Mouse (Mus musculus) cerebral cortex, adult 2 months (tissue): ENCODE measurements around the gene Kat8.

Experiments
- WGBS: fragments of 180-500 bp; shearing (Covaris S2); methylation state at CpG from one replicate; pipeline ENCODE4 v1.1.7; 2018; 5-methylcytosine and 5-hydroxymethylcytosine counted together

Kat8 gene

DNA sequence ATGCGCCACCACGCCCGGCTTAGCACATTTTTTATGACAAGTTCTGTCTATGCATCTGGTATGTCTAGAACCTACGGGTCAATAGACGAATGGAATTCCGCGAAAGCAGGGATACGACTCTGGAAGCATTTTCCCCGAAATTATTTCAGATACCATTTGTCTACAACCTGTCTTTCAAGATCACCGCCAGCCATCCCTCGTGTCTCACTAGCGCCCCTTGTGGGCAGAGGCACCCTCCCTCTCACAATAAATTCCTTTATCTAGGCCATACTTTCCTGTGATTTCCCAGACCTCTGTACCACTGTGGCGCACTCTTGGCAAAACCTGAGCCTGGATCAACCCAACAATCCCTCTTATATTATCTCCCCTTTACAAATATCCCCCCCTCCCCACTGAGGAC lies 15.9 kb upstream of the Kat8 start:
- WGBS = 54% methylated on average over 13 of the region's 13 CpGs

DNA sequence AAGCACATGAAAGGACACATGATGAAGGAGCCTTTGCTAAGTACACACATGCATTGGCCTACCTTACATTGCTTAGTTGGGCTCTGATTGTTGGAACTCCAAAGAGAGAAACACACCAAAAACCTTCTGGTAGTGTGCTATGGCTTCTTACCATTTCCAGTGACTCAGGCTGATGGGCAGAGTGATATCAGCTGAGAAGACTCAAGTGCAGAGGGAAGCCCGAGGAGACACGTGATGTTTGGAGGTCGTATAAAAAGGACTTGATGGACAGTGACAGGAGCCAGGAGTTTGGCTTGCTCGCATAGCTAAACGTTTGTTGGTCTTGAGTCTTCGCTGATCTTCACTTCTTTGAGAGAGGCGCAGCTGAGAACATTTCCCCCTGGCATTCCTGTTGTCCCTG lies 14.8 kb upstream of the Kat8 start:
- WGBS = 95% methylated on average over 7 of the region's 7 CpGs

DNA sequence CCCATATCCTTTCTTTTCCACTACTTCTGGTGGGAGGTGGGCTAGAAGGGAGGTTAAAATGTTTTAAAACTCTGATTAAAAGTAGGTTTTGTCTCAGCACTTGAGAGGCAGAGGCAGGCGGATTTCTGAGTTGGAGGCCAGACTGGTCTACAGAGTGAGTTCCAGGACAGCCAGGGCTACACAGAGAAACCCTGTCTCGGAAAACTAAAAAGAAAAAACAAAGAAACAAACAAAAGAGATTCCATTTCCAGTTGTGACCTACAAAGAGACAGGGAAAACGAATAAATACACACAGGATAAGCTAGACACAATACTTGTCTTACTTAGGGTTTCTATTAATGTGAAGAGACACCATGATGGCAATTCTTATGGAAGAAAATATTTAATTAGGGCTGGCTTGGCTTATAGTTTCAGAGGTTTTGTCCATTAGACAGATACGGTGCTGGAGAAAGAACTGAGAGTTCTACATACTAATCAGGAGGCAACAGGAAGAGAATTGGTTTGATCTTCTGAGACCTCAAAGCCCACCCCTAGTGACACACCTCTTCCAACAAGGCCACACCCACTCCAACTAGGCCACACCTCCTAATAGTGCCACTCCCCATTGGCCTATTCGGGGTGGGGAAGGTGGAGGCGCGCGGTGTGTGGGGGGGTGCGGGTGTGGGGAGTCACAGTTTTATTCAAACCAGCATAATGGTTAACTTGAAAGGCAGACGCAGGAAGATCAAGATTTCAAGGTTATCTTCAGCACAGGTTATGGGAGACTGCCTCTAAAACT lies 13.9 kb upstream of the Kat8 start:
- WGBS = 39% methylated on average over 10 of the region's 10 CpGs

DNA sequence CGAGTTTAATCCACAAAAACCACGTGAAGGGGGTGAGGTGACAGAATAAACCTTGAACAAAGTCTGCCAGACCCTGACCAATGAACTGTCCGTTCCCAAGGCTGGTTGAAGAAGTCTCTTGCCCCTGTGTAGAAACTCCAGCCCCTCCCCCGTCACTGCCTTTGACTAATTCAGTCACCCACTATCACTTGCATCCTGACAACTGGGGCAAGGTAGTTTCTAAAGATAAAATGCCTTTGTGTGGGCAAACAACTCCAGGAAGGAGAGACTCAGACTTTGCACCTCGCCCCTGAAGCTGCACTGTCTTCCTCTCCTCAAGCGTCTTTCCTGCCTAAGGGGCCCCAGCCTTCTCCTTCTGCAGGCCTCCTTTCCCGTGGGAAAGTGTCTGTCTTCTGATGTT lies 12.3 kb upstream of the Kat8 start:
- 43% methylated on average over 7 of the region's 7 CpGs for WGBS

DNA sequence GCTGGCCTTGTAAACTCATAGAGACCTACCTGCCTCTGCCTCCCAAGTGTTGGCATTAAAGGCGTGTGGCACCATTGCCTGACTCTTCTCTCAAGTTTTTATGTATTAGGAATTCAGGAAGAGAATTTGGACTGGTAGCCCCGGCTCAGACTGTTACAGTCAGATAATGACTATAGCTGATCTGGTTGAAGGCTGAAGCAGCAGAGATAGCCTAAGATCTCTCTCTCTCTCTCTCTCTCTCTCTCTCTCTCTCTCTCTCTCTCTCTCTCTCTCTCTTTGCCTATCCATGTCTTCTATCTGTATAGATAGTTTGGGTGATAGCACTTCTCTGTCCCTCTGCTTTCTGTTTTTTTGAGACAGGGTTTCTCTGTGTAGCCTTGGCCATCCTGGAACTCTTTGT lies 10.5 kb upstream of the Kat8 start:
- WGBS = 88% methylated on average over 2 of the region's 2 CpGs

DNA sequence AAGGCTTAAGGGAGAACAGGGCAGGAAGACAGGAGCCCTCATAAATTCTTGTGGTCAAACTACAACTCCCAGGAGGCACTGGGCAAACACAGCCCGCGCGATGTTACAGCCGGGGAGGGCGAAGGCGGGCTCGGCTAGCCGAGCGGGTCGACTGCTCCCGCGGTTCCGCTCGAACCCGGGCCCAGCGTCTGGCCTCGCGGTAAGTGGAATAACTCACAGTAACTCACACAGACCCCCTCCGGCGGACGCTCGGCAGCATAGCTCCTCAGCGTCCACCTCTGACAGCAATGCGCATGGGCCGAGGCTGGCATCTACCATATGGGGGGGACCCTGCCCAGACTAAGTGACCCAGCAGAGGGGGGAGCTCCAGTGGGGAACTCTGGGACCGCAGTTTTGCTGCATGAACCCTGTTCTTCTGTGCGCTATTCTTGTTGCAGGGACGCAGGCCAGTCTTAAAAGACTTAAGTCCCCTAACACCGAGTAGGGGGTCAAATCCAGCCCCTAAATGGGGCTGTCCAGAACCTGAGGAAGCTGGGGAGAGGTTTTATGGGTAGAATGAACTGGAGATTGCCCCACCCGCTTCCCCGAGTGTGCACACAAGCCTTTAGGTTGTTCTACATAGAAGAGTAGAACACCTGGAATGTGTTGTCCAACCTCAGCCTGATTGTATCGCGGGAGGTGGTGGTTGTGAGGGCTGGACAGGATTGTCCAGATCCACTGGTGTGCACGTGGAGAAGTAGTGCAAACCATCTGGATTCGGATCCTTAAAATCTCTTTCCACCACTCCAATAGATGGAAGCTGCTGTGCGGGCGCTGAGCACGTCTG lies 8.1 kb upstream of the Kat8 start, which contains the start of gene Bckdk:
Gene Bckdk, plus strand, starts transcription at position 112 of the 826 bp plus-strand sequence.
- WGBS = 5% methylated on average over 38 of the region's 38 CpGs

DNA sequence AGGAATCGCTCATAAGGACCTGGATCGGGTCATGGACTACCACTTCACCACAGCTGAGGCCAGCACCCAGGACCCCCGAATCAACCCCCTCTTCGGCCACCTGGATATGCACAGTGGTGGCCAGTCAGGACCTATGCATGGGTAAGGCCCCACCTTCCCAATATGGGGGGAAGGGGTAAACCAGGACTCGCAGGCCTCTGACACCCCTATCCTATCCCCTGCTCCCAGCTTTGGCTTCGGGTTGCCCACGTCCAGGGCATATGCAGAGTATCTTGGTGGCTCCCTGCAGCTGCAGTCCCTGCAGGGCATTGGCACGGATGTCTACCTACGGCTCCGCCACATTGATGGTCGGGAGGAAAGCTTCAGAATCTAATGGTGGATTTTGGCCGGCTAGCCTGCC lies 4.4 kb upstream of the Kat8 start:
- WGBS = 96% methylated on average over 12 of the region's 12 CpGs

DNA sequence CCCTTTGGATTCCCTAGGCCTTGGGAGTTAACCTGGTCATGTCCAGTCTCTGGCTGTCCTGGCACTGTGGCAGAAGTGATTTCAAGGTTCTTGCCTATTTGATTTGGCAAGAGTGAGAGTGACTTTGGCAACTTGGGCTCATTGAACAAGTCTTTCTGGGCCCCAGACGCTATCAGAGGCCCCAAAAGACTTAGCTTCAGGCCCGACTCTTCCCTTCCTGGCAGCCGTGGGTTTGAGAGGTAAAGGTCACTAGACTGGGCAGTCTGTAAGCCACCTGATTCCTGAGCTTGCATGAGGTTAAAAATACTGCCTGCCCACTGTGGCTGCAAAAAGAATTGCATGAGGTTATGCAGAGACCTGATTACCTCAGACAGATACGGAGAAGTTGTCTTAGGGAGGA lies 3.7 kb upstream of the Kat8 start:
- WGBS = 84% methylated on average over 4 of the region's 4 CpGs

DNA sequence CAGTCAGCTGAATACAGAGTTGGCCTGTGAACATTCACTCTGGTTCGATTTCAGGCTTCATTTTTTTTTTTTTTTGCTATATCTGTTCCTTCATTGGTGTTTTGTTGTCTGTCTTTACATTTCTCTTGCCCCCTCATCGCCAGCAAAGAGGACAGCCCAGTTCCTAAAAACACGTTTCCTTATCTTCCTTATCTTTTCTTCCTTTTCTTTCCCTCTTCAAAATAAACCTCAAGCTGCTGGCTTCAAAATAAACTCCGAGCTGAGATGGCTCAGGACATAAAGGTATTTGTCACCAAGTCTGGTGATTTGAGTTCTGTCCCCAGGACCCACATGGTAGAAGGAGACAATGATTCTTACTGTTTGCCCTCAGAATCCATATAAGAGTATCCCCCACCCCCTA lies 622 bp downstream of the Kat8 start:
- 8% methylated on average over 4 of the region's 4 CpGs for WGBS

DNA sequence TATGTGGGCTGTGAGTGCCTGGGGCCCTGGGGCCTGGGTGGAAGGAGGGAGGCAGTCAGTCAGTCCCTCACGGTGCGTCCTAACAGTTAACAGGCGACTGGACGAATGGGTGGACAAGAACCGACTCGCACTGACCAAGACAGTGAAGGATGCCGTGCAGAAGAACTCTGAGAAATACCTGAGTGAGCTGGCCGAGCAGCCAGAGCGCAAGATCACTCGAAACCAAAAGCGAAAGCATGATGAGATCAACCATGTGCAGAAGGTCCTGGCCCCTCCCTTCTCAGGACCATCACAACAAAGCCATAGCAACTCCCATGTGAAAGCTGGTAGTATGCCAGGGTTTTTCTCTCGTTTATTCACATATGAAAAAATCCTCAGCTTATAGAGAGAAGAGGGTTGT lies 3.0 kb downstream of the Kat8 start:
- WGBS = 90% methylated on average over 12 of the region's 12 CpGs

DNA sequence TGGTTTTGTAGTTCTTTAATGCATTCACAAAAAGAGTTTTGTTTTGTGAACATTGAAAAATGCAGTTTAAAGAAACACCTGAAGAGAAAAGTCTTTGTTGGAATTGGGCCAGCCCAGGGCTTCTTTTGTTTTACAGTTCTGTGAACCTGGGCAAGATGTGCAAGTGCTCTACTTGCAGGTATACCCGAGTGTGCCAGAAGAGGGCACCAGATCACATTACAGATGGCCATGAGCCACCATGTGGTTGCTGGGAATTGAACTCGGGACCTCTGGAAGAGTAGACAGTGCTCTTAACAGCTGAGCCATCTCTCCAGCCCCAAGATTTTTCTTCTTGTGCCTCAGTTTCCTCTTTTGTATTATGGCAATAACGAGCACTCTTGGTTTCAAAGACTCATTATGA lies 5.9 kb downstream of the Kat8 start:
- WGBS = 49% methylated on average over 3 of the region's 3 CpGs

DNA sequence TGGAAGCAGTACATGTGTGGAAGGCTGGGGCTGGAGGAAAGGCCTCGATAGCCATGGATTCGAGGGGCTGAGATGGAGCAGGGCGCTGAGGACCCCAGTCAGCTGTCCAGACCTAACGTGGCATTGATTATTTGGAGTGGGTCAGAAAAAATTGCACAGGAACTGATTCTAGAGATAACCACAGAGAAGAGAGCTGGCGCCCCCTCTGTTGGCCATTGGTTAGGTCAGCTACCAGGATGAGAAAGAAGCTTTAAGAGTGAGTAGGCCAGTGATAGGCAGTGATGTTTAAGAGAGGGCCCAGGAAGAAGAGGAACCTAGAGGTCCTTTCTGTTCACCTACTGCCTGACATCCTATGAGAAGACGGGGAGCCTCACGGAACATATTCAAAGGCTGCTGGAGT lies 7.0 kb downstream of the Kat8 start:
- WGBS = 71% methylated on average over 7 of the region's 7 CpGs

DNA sequence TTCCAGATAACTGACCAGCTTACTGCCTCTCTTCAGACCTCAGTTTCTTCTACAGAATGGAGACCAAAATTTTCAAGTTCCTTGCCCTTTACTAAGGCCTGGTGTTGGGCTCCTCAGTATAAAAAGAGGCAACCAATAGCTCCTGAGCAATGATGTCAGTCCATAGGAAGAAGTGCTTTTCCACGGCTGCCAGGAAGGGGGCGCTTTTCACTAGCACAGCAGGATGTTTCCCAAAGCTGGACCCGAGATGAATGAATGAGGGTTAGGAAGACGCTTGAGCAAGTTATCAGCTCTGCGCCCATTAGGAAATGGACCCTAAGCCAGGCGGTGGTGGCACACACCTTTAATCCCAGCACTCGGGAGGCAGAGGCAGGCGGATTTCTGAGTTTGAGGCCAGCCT lies 9.2 kb downstream of the Kat8 start:
- WGBS = 66% methylated on average over 8 of the region's 8 CpGs

DNA sequence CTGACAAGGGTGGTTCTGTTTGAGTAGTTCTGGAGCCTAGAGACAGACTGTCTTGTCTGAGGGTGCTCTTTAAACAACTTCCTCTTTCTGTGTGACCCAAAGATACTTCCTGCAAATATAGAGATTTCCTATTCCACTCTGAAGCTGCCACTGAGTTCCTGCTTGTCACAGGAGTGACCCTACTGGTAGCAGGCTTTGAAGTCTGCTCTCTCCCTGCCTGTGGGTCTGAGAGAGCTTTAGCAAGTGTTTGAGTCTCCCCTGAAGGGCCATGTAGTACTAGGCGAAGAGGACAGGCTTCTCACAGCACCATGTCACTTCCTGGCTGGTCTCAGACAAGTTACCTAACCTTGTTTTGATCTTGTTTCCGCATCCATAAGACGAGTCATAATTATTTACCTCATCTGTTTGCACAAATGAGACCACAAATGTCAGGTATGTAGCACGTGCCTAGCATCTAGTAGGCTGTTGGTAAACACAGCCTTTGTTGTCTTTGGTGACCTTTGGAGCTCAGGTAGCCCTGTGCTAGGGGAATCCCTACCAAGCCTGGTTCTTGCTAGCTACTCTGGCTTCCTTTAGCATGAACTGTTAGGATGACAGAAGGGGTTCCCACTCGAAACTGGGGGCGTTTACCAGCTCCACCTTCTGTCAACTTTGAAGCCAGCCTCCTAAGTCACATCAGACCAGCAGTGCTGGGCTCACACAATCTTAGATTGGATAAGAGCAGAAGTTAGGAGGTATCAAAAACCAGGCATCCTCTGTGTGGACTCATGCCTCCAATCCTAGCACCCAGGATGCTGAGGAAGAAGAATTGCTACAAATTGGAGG lies 10.3 kb downstream of the Kat8 start:
- 60% methylated on average over 6 of the region's 6 CpGs for WGBS

DNA sequence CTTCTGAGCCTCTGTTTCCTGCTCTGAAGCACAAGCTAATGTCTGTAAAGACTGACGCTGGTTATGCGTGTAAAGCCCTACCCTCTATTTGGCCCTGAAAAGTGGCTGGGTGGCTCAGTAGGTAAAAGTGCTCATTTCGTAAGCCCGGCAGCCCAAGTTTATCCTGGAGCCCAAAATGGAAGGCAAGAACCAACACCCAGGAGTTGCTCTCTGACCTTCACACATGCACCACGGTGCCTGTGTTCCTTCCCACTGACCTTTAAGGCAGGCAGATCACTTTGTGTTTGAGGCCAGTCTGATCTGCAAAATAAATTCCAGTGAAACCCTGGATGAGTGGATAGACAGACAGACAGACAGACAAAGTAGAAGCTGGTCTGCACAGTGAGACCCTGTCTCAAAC lies 11.4 kb downstream of the Kat8 start:
- 84% methylated on average over 5 of the region's 5 CpGs for WGBS

DNA sequence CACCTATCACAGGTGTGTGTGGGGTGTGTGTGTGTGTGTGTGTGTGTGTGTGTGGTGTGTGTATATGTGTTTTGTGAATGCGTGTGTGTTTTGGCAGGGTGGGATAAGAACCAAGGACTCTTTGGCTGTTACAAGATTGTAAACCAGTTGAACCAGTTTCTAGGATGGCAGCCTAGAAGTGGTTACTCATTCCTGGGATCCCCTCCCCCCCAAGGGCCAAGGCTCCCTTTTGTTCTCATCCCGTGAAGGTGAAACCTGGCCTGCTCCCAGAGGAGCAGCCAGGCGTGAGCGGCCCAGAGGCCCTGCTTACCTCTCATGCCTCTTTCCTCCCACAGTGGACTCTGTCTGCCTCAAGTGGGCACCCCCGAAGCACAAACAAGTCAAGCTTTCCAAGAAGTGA lies 12.9 kb downstream of the Kat8 start:
- WGBS = 72% methylated on average over 5 of the region's 5 CpGs

DNA sequence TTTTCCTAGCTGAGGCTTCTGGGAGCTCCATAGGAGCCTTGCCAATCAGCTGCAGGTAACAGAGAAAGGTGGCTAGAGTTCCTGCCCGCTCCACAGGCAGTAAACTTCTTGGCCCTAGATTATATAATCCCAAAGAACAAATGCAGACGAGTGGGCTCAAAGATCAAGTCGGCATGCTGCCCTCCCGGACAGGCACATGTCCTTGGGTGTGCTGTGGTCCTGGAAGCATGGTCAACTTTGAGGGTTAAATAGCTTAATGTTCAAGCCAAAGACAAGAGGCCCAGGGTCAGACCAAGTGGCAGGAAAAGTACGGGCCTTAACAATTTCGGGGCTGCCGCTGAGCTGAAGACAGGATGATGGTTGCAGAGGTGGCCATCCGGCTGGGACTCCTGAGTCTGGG lies 13.8 kb downstream of the Kat8 start:
- 90% methylated on average over 8 of the region's 8 CpGs for WGBS

DNA sequence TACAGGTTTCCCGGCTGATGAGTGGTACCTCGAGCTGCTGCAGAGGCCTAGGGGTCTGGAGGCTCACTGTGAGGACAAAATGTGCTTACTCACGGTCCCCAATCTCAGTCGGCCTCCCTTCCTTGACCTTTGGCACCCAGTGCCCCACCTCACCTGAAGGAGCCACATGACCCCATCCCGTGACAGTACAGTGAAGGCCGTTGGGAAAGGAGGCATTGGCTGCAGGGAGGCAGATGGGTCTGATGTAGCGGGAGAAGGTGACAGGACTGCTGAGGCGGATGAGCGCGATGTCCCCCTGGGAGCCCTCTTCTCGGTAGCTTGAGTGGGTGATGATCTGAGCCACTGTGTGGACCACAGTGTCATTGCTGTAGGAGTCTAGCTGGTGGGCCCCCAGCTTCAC lies 14.5 kb downstream of the Kat8 start:
- WGBS = 88% methylated on average over 11 of the region's 11 CpGs

DNA sequence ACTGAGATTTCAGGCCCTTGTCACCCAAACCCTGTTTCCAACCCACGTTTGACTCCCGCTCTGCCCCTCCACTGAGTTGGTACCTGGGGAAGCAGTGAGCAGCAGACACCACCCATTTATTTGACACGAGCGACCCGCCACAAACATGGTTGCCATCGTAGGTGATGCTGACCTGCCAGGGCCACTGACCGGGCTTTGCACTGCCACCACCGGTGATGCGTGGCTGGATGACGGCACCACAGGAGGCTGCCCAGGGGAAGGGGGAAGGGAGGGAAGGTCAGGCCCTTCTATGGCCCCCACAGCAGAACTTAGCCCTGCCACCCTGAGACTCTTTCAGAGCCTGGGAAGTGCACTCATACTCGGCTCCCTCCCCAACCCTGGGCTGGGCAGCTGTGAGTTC lies 15.4 kb downstream of the Kat8 start:
- 86% methylated on average over 11 of the region's 11 CpGs for WGBS

DNA sequence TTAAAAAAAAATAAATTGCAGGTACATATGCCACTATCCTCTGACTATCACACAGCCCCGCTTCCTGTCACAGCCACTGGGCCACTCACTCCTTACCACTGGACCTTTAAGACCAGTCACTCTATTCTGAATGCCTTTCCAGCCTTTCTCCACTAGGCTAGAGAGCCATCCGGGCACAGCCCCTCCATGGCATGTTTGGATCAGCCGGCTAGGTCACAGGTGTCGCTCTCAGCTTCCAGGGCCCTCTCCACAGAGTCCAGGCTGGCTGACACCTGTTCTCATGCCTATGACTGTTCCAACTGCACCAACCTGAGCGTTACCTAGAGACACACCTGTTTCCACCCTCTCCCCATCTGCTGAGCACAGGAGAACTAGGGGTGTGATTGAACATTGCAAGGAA lies 16.3 kb downstream of the Kat8 start:
- WGBS = 64% methylated on average over 5 of the region's 5 CpGs

DNA sequence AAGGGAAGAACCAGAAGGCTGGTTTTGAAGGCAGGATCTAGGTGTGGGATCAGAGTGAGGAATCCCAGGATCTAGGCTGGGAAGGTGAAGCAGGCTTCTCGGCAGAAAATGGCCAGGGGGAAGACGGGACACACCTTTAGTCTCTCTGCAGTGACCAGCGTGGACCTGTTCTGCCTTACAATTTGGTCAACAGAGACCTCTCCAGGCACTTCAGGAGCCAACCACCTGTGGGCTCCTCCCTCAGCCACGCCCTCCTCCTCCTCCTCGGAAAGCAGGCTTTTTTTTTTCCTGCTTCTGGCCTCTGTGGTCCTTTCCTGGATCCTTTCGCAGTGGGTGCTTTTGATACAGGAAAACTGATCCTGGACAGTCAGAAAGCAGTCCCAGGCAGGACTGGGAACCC lies 17.6 kb downstream of the Kat8 start, which contains the start of gene Prss8:
Gene Prss8, minus strand, starts transcription at position 182 of the 400 bp plus-strand sequence.
- WGBS = 35% methylated on average over 6 of the region's 6 CpGs

DNA sequence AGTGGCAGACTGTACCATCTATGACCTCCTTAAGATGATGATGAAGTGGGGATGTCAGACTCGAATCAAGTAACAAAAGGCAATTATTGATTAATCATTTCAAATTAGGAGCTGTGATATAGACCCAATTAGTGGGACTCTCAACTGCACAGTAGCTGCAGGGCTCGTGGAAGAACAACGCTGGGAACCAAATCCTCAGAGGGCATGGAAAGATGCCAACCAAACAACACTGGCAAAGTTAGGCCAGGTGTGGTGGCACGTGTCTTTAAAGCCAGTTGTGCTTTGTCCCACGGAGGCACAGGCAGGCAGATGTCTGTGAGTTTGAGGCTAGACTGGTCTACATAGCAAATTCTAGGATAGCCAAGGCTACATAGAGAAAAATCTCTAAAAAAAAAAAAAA lies 18.3 kb downstream of the Kat8 start:
- 81% methylated on average over 5 of the region's 5 CpGs for WGBS
